Mouse (Mus musculus) lung, postnatal 14 days (tissue): Measurements from ENCODE around the gene Bloc1s3.

Experiments used
- DNase-seq: peaks from one replicate; pipeline ENCODE4 v3.0.0; 2021

Bloc1s3 gene

DNA sequence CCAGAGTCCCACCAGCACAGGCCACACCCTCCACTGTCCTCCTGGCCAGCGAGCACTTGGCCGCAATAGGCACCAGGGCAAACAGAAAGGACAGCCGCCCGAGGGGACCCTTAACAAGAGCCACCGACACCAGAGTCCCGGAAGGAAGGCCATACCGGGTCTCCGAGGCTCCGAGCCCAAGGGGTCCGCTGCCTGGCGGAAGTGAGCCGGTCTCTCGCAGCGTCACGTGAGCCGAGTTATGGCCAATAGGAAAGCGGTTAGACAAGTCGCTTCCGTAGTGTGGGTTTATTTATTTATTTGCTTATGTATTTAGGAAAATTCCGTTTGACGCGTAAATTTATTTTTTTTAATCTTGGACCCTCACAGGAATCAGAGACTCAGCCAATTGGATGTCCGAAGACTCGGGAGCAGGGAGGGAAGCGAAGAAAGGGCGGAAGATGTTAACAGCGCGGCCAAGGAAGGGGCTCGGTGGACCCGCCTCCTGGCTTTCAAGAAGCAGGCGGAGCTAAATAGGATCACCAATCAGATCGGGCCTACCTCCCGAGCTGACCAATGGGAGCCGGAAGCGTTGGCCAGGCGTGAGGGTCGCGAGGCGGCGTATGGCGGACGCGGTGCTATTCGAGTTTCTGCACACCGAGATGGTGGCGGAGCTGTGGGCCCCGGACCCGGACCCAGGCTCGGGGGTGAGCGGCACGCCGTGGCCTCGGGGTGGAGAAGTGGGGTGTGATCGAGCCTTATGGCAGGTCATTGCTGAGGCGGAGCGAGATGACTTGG lies at the start of gene Bloc1s3, which contains the start of gene Trappc6a:
Bloc1s3 (minus strand) TSS at position 218 of the 774 bp plus-strand sequence.
Trappc6a (plus strand) TSS at position 246 of the 774 bp plus-strand sequence.
- peak; percentile 92 for DNase-seq

GRCm38 (mm10) chr7:19557086-19557485 lies 48.9 kb upstream of the Bloc1s3 start:
- DNase-seq = no peak

- DNase-seq = no peak
These were observed 46.0 kb upstream of the Bloc1s3 start for GRCm38 (mm10) chr7:19554168-19554567.

DNA sequence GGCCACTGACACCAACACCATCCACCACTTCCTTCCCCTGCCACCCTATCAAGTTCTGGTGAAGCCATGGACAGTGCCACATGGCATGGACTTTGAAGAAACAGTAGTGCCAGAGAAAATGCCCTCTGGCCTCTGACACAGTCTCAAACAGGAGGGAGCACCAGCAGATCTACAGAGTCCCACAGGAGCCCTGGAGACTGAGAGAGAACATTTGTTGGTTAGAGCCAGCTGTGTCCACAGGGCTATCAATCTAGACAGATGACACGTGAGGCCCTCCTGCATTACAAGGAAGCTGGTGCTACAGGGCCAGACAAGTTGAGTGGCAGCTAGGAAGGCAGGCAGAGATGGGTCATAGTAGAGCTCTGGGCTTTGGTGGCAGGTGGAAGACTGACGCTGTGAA lies 44.3 kb upstream of the Bloc1s3 start:
- no peak for DNase-seq

DNA sequence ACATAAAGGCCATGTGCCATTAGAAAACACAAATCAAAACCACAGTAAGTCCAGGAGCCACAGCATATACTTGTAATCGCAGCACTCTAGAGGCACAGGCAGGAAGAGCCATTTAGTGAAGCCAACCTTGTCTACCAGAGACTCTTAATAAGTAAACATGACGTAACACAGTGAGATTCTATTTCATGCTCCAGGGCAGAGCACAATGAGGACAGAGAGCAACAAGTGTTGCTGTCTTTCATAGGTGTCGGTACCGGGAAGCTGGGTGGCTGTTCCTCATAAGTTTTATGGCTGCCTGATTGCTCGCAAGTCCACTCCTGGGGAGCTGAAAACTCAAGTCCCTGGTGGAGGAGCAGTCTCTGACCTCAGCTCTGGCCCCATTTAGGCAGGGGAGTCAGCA lies 43.5 kb upstream of the Bloc1s3 start:
- DNase-seq = no peak

DNA sequence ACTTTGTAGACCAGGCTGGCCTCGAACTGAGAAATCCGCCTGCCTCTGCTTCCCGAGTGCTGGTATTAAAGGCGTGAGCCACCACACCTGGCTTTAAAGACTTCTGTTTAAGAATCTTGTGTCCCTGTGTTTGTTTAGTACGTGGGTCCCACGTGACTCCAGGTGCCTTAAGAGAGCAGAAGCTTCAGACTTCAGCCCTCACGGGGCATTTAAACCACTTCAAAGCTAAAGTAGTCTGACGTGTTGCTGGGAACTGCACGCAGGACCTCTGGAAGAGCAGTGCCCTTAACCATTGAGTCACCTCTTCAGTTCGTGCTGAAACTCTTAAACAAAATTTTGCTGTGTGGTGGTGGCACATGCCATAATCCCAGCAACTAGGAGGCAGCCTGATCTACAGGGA lies 41.2 kb upstream of the Bloc1s3 start:
- DNase-seq = no peak

GRCm38 (mm10) chr7:19547344-19547969 lies 39.3 kb upstream of the Bloc1s3 start:
- no peak for DNase-seq

DNA sequence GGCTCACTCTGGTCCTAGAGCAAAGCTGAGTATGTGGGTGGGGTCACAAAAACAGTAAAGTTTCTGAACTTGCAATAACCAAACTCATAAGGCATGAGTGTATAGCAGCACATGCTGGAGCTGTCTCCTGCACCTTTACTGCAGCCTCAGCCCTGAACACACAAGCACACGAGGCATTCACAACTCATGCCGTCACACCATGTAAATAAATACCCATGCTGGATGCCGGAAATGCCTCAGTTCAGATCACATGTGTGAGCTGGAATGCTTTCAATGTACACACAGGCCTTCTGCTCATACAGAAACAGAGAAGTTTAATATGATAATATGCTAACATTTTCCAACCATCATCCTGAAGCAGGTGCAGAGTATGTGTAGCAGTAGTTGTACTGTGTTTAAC lies 37.8 kb upstream of the Bloc1s3 start:
- DNase-seq = no peak

DNA sequence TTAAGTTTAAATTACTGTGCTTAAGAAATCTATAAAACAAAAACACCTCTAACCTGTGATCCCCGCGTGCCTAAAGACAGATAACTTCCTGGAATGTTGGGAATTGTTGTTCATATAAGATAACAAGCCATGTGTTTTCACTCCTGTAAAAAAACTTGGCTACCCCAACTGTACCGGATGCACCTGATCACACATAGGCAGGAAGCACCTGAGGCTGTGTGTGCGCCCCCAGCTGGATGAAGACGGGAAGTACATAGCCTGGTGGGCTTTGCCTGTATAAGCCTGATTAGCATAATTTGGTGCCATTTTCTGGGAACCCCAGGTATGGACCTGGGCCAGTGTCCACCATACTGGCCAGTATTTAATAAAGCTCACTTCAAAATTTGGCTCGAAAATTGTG lies 35.4 kb upstream of the Bloc1s3 start:
- no peak for DNase-seq

DNA sequence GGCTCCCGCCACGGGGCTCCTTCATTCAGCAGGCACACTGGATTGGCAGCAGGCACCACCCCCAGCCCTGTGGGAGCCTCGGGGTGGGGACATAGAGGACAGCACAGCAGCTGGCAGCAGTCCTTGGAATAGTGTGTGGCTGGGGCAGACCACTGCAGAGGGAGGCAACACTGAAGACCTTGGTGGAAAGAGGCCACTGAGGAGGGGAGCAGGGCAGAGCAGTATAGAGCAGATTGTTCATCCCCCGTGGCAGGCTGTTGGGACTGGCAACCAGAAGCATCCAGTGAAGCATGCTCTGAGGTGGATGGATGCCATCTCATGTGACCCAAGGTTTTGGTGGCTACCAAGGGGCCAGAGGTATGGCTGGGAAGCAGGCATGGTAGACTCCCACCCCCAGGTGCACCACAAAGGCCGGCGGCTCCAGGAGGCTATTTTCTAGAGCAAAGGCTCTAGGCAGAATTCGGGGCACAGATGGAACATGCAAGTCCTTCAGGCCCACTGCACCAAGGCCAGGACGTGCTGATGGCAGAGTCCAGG lies 34.1 kb upstream of the Bloc1s3 start:
- DNase-seq = no peak

GRCm38 (mm10) chr7:19541681-19542154 lies 33.6 kb upstream of the Bloc1s3 start:
- no peak for DNase-seq

DNA sequence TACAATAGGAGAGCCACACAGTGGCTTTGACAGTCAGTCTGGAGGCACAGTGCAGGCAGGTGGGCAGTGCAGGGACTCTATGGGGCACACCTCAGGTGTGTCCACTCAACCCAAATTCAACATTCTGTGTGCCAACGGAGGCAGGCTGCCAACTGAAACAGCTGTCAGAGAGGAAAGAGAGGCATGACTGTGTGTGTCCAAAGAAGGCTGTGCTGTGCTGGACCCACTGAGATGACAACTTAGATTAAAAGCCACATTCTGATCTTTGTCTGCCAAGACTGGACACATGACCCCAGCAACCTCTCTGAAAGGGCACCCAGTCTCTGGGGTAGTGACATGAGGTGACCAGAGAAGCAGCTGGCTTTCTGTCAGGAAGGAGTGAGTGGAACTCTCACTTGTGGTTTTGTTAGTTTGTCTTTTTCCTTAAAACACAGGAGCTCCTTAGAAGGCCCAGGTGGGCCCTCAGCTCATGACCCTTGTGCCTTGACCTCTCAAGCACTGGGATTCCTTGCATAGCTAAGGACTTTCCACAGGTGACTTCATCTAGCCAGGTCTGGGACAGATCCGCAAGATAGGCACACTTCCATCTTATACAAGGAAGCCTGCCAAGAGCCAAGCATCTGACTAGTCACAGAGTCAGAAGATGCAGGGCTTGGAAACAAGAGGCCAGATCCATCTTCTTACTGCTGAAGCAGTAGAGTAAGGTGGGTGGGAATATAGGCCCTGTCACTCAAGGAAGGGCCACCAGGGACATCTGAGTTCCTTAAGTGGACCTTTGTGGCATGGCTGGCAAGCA lies 32.8 kb upstream of the Bloc1s3 start:
- DNase-seq = peak; percentile 59

DNA sequence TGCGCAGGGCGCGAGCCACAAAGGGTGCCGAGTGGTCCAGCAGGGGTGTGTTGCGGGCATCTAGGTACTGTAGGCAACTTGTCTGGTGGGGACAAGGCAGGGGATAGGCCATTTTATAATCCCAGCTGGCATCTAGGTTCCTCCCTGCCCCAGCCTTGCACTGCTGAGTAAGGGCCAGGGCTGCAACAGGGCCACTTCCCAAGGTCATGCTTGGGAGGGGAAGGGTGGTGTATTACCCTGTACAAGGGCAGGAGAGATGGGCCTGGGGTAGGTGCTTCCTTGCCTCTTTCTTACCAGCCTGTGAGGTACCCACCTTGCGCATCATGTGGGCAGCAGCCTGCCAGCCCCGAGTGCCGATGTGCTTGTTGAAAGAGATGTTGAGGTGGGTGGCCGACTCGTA lies 26.5 kb upstream of the Bloc1s3 start:
- DNase-seq = no peak

DNA sequence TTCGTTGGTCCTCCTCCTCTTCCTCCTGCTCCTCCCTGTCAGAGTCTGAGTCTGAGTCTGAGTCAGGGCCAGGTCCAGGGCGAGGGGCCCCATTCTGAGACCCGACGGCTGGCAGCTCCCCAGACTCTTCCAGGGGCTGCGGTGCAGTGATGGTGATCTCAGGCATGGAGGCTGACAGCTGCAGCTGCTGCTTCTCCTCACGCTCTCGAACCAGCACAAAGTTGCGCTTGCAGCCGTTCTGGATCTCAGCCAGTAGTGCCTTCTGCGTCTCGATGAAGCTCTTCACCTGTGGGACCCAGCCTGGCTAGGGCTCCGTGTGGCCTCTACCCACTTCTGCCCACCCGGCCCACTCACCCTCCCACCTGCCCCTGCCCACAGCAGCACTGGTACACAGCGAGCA lies 24.1 kb upstream of the Bloc1s3 start:
- no peak for DNase-seq

GRCm38 (mm10) chr7:19531077-19531476 lies 22.9 kb upstream of the Bloc1s3 start:
- no peak for DNase-seq

DNA sequence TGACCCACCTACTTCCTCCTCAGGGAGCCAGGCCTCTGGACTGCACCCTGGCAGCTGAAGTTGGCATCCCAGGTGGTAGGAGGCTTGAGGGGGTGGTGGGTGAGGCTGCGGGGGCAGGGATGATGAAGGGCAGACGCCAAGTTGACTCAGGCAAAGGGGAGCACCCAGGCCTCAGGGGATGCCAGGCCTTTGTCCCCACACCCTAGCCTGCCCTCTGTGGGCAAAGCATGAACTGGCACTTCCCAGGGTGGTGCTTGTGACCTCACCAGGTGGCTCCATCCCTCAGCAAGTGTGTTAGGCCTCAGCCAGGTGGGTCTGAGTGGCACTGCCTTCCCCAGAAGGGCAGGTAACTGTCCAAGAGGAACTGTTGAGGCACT lies 16.9 kb upstream of the Bloc1s3 start:
- DNase-seq = no peak

GRCm38 (mm10) chr7:19524420-19525104 lies 16.4 kb upstream of the Bloc1s3 start:
- no peak for DNase-seq

DNA sequence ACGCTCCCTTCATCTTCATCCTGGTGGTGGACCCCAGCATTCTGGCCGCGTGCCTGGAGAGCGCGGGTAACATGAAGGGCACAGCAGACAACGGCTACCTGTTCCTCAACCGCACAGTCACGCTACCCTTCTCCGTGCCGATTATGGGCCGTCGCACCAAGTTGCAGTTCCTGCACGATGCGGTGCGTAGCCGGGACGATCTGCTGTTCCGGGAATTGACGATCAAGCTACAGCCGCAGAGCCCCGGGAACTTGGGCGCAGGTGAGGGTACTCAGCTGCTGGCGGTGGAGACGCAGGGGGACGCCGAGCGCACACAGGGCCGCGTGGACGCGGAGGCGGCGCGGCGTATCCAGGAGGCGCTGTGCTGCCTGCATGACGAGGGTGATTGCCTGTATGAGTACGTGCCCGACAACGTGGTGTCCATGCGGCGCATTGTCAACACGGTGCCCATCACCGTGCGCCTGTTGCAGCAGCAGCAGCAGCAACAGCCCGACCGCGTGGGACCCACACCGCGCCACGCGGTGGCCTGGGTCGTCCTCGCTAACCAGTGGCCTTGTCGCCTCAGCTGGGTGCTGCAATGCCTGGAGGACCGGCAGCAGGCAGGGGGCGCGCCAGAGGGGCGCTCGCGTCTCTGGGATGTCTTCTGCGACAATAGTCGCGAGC lies 15.7 kb upstream of the Bloc1s3 start:
- peak; percentile 66 for DNase-seq

DNA sequence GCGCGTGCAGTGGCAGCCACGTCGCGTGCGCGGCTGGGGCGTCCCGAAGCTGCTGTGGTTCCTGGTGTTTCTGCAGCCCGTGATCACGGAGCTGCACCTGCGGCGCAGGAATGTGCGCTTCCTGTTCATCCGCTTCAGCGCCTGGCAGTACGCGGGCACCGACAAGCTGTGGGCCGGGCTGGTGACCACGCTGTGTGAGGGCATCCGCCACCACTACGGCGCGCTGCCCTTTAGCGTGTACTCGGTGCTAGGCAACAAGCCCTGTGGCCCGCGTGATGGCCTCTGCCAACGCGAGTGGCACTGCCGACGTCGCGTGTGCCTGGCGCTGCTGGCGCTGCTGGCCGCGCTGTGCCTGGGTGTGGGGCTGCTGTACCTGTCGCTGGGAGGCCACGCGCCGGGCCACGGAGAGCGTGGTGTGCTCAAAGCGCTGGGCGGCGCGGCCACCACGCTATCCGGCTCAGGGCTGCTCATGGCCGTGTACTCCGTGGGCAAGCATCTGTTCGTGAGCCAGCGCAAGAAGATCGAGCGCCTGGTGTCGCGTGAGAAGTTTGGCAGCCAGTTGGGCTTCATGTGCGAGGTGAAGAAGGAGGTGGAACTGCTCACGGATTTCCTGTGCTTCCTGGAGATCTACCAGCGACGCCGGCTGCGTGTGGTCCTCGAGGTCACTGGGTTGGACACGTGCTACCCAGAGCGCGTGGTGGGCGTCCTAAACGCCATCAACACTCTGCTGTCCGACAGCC lies 15.0 kb upstream of the Bloc1s3 start:
- DNase-seq = no peak

GRCm38 (mm10) chr7:19520032-19520431 lies 11.9 kb upstream of the Bloc1s3 start:
- no peak for DNase-seq

DNA sequence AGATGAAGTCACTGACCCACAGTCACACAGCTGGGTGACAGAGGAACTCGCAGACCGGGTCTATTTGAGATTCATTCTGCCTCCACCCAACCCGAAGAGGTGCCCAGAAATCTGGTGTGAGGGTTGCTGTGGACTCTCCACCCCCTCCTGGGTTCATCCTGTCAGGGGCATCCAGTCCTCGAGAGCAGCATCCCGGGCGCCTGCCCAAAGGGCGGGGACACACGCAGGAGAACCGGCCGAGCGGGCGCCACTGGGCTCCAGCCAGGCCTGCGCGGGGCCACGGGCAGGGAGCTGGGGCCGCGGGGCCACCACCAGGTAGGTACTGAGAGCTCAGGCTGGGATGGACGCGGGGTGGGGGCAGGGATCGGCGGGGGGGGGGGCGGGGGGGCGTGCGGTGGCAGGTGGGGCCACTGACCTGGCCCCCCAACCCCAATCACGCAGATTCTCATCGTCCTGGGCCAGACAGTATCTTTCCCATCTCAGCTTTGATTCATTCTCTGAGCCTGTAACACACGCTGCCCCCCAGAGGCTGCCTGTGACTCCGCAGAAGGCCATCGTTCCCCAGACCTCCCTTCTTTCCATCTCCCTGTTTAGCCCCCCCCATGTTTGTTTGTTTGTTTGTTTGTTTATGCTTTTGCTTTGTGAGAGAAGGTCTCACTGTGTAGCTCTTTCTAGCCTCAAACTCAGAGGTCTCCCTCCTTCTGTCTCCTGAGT lies 9.6 kb upstream of the Bloc1s3 start, which contains the start of gene Nkpd1:
Nkpd1 (plus strand) TSS at position 187 of the 714 bp plus-strand sequence.
- DNase-seq = no peak
